Mouse (Mus musculus) liver, adult 2 months (tissue): ENCODE data around the gene Fgfr2. TPM values are rescaled to one million over a fixed set of nuclear protein-coding genes. Genes with fewer than 3 reads are reported as not detected.

ENCODE experiments used
- DNase-seq: peaks from one replicate; pipeline ENCODE4 v3.0.0-alpha.2; 2011; ENCODE audit warnings: low read depth, low spot score; ENCODE audit errors: extremely low read depth
- H3K27ac ChIP-seq: fragments of 200-500 bp; replicated peaks from 2 replicates; pipeline ENCODE4 v1.5.1; 2012; ENCODE audit warnings: low read depth, mild to moderate bottlenecking, control low read depth, inconsistent platforms, low read length; ENCODE audit not compliant: insufficient read depth
- H3K27me3 ChIP-seq: fragments of 200-500 bp; 2 replicates; pipeline ENCODE4 v1.6.1; 2012; ENCODE audit warnings: mild to moderate bottlenecking, moderate library complexity, low read length, inconsistent platforms; ENCODE audit not compliant: control insufficient read depth, insufficient read depth
- H3K36me3 ChIP-seq: fragments of 200-500 bp; 2 replicates; pipeline ENCODE4 v1.6.1; 2012; ENCODE audit warnings: low read length, inconsistent platforms; ENCODE audit not compliant: control insufficient read depth, insufficient read depth
- H3K4me1 ChIP-seq: fragments of 200-500 bp; 2 replicates; pipeline ENCODE4 v1.6.1; 2011; ENCODE audit warnings: low read length; ENCODE audit not compliant: control insufficient read depth, insufficient read depth
- H3K4me3 ChIP-seq: fragments of 200-500 bp; 2 replicates; pipeline ENCODE4 v1.5.1; 2011; ENCODE audit warnings: low read depth, mild to moderate bottlenecking, control low read depth, low read length, moderate library complexity; ENCODE audit not compliant: insufficient read depth
- H3K79me2 ChIP-seq: fragments of 200-500 bp; 2 replicates; pipeline ENCODE4 v1.6.1; 2012; ENCODE audit warnings: inconsistent platforms, mild to moderate bottlenecking, low read length, moderate library complexity; ENCODE audit not compliant: control insufficient read depth, insufficient read depth
- H3K9ac ChIP-seq: fragments of 200-500 bp; 2 replicates; pipeline ENCODE4 v1.6.1; 2012; ENCODE audit warnings: low read depth, mild to moderate bottlenecking, control low read depth, inconsistent platforms, low read length
- CTCF ChIP-seq: fragments of 200-500 bp; IDR thresholded peaks from 2 replicates; pipeline ENCODE4 v1.5.1; 2011; ENCODE audit warnings: low read depth, low read length, control low read depth
- POLR2A ChIP-seq: fragments of 200-500 bp; IDR thresholded peaks from 2 replicates; pipeline ENCODE4 v1.6.1; 2011; ENCODE audit warnings: low read length, control low read depth; ENCODE audit not compliant: insufficient read depth; ENCODE audit errors: extremely low read depth
- WGBS: fragments of 180-500 bp; shearing (Covaris S2); methylation state at CpG from one replicate; pipeline ENCODE4 v1.1.7; 2018; 5-methylcytosine and 5-hydroxymethylcytosine counted together
- polyA plus RNA-seq: library from polyadenylated mRNA; depleted of rRNA; stranded (reverse); fragments of >200 nt; gene quantifications from 2 replicates; pipeline ENCODE4 v1.2.3, GENCODE M21; 2012
- total RNA-seq: library from RNA; depleted of rRNA; stranded (reverse); fragments of >200 nt; gene quantifications from 2 replicates; pipeline ENCODE4 v1.2.3, GENCODE M21; 2014

Gene Fgfr2
- total and polyA plus RNA-seq, 2 experiments: 16.7 to 35.2 TPM

GRCm38 (mm10) chr7:132358250-132358649 is 764.9 kb downstream of the Fgfr2 start:
- Histone ChIP-seq H3K27ac (peak overlapping the region; percentile 67; the same call in 1 of the 2 replicates), H3K9ac (no peak overlapping the region), H3K36me3 (no peaks in the 10 kb centered on the region), H3K4me1 (0 out of 2 replicates have a peak, but pooled peaks cover 2% of the 10 kb centered on the region), H3K79me2 (no peaks in the 10 kb centered on the region), H3K4me3 (no peak overlapping the region), H3K27me3 (no peaks in the 10 kb centered on the region)
- 64% methylated on average over 3 of the region's 3 CpGs for WGBS
- DNase-seq: peak; percentile 37
- TF ChIP-seq POLR2A: no peak
- TF ChIP-seq CTCF: no peak

- H3K27ac ChIP-seq: no peak overlapping the region
- H3K79me2 ChIP-seq: no peaks in the 10 kb centered on the region
- H3K4me3 ChIP-seq: no peak overlapping the region
- H3K36me3 ChIP-seq: no peaks in the 10 kb centered on the region
- DNase-seq: no peak
- no peak overlapping the region for H3K9ac ChIP-seq
- H3K27me3 ChIP-seq: no peaks in the 10 kb centered on the region
- 0 out of 2 replicates have a peak, but pooled peaks cover 2% of the 10 kb centered on the region for H3K4me1 ChIP-seq
- TF ChIP-seq CTCF (no peak), POLR2A (no peak)
- 73% methylated on average over 3 of the region's 3 CpGs for WGBS
Measured at GRCm38 (mm10) chr7:132357841-132358237, 765.3 kb downstream of the Fgfr2 start.

DNA sequence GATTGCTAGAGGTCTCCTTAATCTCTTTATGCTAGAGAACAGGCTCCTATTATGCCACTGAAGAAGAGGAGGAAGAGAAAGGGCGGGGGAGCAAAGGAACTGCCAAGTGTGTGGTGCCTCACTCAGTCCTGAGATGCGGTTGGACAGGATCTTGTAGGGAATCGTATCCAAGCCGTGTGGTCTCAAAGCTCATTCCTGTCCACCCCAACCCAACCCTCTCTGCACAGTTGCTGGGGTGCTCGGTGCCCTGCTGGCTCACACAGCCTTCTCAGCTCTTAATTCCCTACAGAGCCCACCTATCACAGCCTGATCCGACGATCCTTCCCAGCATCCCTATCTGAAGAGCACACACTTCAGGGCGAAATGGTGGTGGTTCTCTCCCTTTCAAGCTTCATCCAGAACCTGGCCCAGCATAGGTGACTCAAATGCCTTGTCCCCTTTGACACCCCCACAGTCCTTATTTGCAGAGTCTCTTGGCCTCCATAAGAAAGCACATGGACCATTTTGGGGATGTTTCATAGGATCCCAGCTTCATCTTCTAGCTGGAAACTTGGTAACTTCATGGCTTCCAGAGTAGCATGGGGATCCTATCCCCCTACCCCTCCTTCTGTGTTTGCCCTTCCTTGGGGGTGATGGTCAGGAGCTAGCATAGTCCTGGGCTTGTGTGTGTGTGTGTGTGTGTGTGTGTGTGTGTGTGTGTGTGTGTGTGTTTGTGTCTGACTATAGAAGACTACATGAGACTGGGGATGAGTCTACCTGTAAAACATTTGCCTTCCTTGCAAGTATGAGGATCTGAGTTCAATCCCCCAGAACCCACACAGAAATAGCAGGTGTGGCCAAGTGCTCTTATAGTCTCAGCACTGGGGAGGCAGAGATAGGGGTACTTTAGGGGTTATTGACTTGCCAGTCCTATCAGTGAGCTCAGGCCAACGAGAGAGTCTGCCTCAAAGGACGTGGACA is 766.0 kb downstream of the Fgfr2 start:
- Histone ChIP-seq H3K9ac (no peak overlapping the region), H3K79me2 (no peaks in the 10 kb centered on the region), H3K4me3 (no peak overlapping the region), H3K36me3 (no peaks in the 10 kb centered on the region), H3K27ac (no peak overlapping the region), H3K27me3 (no peaks in the 10 kb centered on the region), H3K4me1 (0 out of 2 replicates have a peak, but pooled peaks cover 2% of the 10 kb centered on the region)
- no peak for TF ChIP-seq POLR2A
- DNase-seq: no peak
- 75% methylated on average over 10 of the region's 10 CpGs for WGBS

DNA sequence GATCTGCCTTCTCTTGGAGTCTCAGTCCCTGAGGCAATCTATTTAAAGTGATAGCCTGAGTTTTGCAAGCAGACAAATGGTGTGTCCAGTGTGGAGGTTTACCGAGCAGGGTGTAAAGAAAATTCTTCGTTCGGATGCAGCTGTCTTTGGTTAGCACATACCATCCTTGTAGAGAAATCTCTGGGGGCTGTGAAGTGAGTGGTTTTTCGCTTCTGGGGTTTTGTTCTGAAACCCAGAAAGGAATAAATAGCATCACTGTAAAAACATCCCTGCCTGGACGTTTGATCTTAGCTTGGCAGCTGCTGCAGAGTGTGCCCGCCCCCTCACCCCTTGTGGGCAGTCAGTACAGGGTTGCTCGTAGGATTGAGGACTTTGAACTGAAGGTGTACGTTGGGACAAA is 767.0 kb downstream of the Fgfr2 start:
- no peak for TF ChIP-seq CTCF
- no peak for TF ChIP-seq POLR2A
- H3K4me3 ChIP-seq: no peak overlapping the region
- no peak overlapping the region for H3K27ac ChIP-seq
- no peak for DNase-seq
- 60% methylated on average over 8 of the region's 8 CpGs for WGBS
- H3K4me1 ChIP-seq: 0 out of 2 replicates have a peak, but pooled peaks cover 2% of the 10 kb centered on the region
- no peaks in the 10 kb centered on the region for H3K79me2 ChIP-seq
- H3K36me3 ChIP-seq: no peaks in the 10 kb centered on the region
- no peak overlapping the region for H3K9ac ChIP-seq
- H3K27me3 ChIP-seq: no peaks in the 10 kb centered on the region

GRCm38 (mm10) chr7:132355767-132356166 is 767.4 kb downstream of the Fgfr2 start:
- H3K27ac ChIP-seq: no peak overlapping the region
- no peak for DNase-seq
- no peaks in the 10 kb centered on the region for H3K27me3 ChIP-seq
- H3K36me3 ChIP-seq: no peaks in the 10 kb centered on the region
- no peak overlapping the region for H3K4me3 ChIP-seq
- no peaks in the 10 kb centered on the region for H3K79me2 ChIP-seq
- H3K4me1 ChIP-seq: 0 out of 2 replicates have a peak, but pooled peaks cover 2% of the 10 kb centered on the region
- TF ChIP-seq POLR2A: no peak
- TF ChIP-seq CTCF: no peak
- WGBS: 78% methylated on average over 6 of the region's 6 CpGs
- H3K9ac ChIP-seq: no peak overlapping the region

DNA sequence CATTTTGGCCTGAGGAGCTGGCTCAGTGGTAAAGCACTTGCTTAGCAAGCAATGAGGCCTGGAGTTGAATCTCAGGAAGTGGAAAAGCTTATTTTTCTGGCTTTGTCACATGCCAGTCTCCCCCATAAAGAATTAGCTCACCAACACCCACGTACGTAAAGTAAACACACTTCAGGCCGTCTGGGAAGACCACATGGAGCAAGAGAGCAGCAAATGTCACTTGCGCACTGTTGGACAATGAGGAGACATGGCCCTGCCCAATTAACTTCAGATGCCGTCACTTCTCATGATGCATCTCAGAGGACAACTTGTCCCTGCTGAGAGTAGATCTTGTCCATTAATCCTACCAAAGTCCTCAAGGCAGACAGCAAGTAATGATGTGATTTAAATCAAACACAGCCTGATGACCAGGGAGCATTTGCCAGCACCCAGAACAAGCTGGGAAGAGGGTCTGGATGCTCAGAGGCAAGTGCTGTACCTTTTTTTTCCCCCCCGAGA is 774.0 kb downstream of the Fgfr2 start:
- Histone ChIP-seq H3K4me3 (no peak overlapping the region), H3K4me1 (no peaks in the 10 kb centered on the region), H3K36me3 (no peaks in the 10 kb centered on the region), H3K27me3 (no peaks in the 10 kb centered on the region), H3K79me2 (no peaks in the 10 kb centered on the region), H3K27ac (no peak overlapping the region), H3K9ac (no peak overlapping the region)
- WGBS: 77% methylated on average over 6 of the region's 6 CpGs
- TF ChIP-seq POLR2A (no peak), CTCF (no peak)
- no peak for DNase-seq
